Mouse (Mus musculus) erythroblast, embryonic 14.5 days (primary cell): ENCODE results near the gene Ahdc1.

ENCODE experiments used
- GATA1 ChIP-seq: IDR thresholded peaks from 2 replicates; pipeline ENCODE4 v1.6.1; 2012; ENCODE audit warnings: low read length, inconsistent platforms, mixed read lengths
- TAL1 ChIP-seq: IDR thresholded peaks from 3 replicates; pipeline ENCODE4 v1.6.1; 2012; ENCODE audit warnings: low read length, inconsistent platforms, mixed read lengths

- TF ChIP-seq GATA1 (no peak), TAL1 (no peak)
Measured at GRCm38 (mm10) chr4:133054530-133054929, 43.5 kb downstream of the Ahdc1 start.
